Mouse (Mus musculus): ENCODE results near the gene Sept11. TPM values are rescaled to one million over a fixed set of nuclear protein-coding genes. Genes with fewer than 3 reads are reported as not detected.

The Sept11 gene
- polyA plus RNA-seq, 1 experiment: 3.4 TPM

- no peaks in the 10 kb centered on the region for H3K27me3 ChIP-seq (ENCODE audit: control insufficient read depth, insufficient read depth, low read length)
- TF ChIP-seq POLR2A (IDR thresholded peaks at IDR 0.05; ENCODE audit: control insufficient read depth, low read depth, low read length): peak; percentile 36; the same call in 1 of the 2 replicates
- TF ChIP-seq CTCF (IDR thresholded peaks at IDR 0.05; ENCODE audit: control insufficient read depth, insufficient read depth, insufficient replicate concordance, low read depth, low read length): no peak
- no peaks in the 10 kb centered on the region; the same call in 1 of the 2 replicates for H3K36me3 ChIP-seq (ENCODE audit: control insufficient read depth, insufficient read depth, low read length)
- peak overlapping the region; percentile 96 for H3K4me3 ChIP-seq (ENCODE audit: control insufficient read depth, low read depth, low read length)
- peak overlapping the region; percentile 74 for H3K27ac ChIP-seq (ENCODE audit: control insufficient read depth, insufficient read depth, low read depth, low read length)
- H3K4me1 ChIP-seq (ENCODE audit: control insufficient read depth, insufficient read depth, low read length): no peaks in the 10 kb centered on the region
Measured at GRCm38 (mm10) chr5:93205371-93206108, 112.3 kb downstream of the Sept11 start.

GRCm38 (mm10) chr5:93206109-93207005 is 113.1 kb downstream of the Sept11 start, which contains the start of the genes Ccni and 2010109A12Rik:
Gene Ccni, minus strand, starts transcription at chr5:93206495.
Gene 2010109A12Rik, plus strand, starts transcription at chr5:93206518.
- no peaks in the 10 kb centered on the region for H3K27me3 ChIP-seq (ENCODE audit: control insufficient read depth, insufficient read depth, low read length)
- TF ChIP-seq POLR2A (IDR thresholded peaks at IDR 0.05; ENCODE audit: control insufficient read depth, low read depth, low read length) (peak; percentile 73), CTCF (IDR thresholded peaks at IDR 0.05; ENCODE audit: control insufficient read depth, insufficient read depth, insufficient replicate concordance, low read depth, low read length) (no peak)
- H3K27ac ChIP-seq (ENCODE audit: control insufficient read depth, insufficient read depth, low read depth, low read length): peak within 1 kb of the TSS; percentile 97
- H3K4me3 ChIP-seq (ENCODE audit: control insufficient read depth, low read depth, low read length): peak within 1 kb of the TSS; percentile 96
- no peaks in the 10 kb centered on the region for H3K36me3 ChIP-seq (ENCODE audit: control insufficient read depth, insufficient read depth, low read length)
- H3K4me1 ChIP-seq (ENCODE audit: control insufficient read depth, insufficient read depth, low read length): no peaks in the 10 kb centered on the region

DNA sequence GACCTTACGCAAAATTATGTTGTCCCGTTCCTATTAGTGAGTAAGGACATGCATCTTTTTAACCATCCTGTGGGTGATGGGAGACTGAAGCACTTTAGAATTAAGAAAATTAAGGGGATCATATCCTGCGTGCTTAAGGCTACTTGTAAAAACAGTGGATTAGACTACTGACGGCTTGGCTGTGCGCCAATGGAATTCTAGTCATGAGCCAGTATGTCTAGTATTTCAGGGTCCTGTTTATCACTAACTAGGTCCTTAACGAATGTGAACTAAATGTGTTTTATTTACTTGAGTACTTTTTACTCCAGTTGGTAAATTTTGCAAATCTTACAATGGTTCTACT is 113.7 kb downstream of the Sept11 start:
- Histone ChIP-seq H3K36me3 (ENCODE audit: control insufficient read depth, insufficient read depth, low read length) (no peaks in the 10 kb centered on the region), H3K27ac (ENCODE audit: control insufficient read depth, insufficient read depth, low read depth, low read length) (peak overlapping the region; percentile 97), H3K27me3 (ENCODE audit: control insufficient read depth, insufficient read depth, low read length) (no peaks in the 10 kb centered on the region), H3K4me3 (ENCODE audit: control insufficient read depth, low read depth, low read length) (peak overlapping the region; percentile 96), H3K4me1 (ENCODE audit: control insufficient read depth, insufficient read depth, low read length) (no peaks in the 10 kb centered on the region)
- TF ChIP-seq CTCF (IDR thresholded peaks at IDR 0.05; ENCODE audit: control insufficient read depth, insufficient read depth, insufficient replicate concordance, low read depth, low read length): no peak
- no peak for TF ChIP-seq POLR2A (IDR thresholded peaks at IDR 0.05; ENCODE audit: control insufficient read depth, low read depth, low read length)

GRCm38 (mm10) chr5:93207555-93207954 is 114.3 kb downstream of the Sept11 start:
- Histone ChIP-seq H3K4me1 (ENCODE audit: control insufficient read depth, insufficient read depth, low read length) (no peaks in the 10 kb centered on the region), H3K4me3 (ENCODE audit: control insufficient read depth, low read depth, low read length) (peak overlapping the region; percentile 8; the same call in 1 of the 2 replicates), H3K36me3 (ENCODE audit: control insufficient read depth, insufficient read depth, low read length) (no peaks in the 10 kb centered on the region), H3K27me3 (ENCODE audit: control insufficient read depth, insufficient read depth, low read length) (no peaks in the 10 kb centered on the region), H3K27ac (ENCODE audit: control insufficient read depth, insufficient read depth, low read depth, low read length) (no peak overlapping the region)
- TF ChIP-seq CTCF (IDR thresholded peaks at IDR 0.05; ENCODE audit: control insufficient read depth, insufficient read depth, insufficient replicate concordance, low read depth, low read length) (no peak), POLR2A (IDR thresholded peaks at IDR 0.05; ENCODE audit: control insufficient read depth, low read depth, low read length) (no peak)

GRCm38 (mm10) chr5:93218375-93218774 is 125.1 kb downstream of the Sept11 start:
- Histone ChIP-seq H3K27ac (ENCODE audit: control insufficient read depth, insufficient read depth, low read depth, low read length) (no peak overlapping the region), H3K4me1 (ENCODE audit: control insufficient read depth, insufficient read depth, low read length) (no peaks in the 10 kb centered on the region), H3K36me3 (ENCODE audit: control insufficient read depth, insufficient read depth, low read length) (no peaks in the 10 kb centered on the region), H3K27me3 (ENCODE audit: control insufficient read depth, insufficient read depth, low read length) (no peaks in the 10 kb centered on the region), H3K4me3 (ENCODE audit: control insufficient read depth, low read depth, low read length) (no peak overlapping the region)
- TF ChIP-seq CTCF (IDR thresholded peaks at IDR 0.05; ENCODE audit: control insufficient read depth, insufficient read depth, insufficient replicate concordance, low read depth, low read length) (no peak), POLR2A (IDR thresholded peaks at IDR 0.05; ENCODE audit: control insufficient read depth, low read depth, low read length) (no peak)

- no peak overlapping the region for H3K4me3 ChIP-seq (ENCODE audit: control insufficient read depth, low read depth, low read length)
- TF ChIP-seq CTCF (IDR thresholded peaks at IDR 0.05; ENCODE audit: control insufficient read depth, insufficient read depth, insufficient replicate concordance, low read depth, low read length) (no peak), POLR2A (IDR thresholded peaks at IDR 0.05; ENCODE audit: control insufficient read depth, low read depth, low read length) (no peak)
- H3K27me3 ChIP-seq (ENCODE audit: control insufficient read depth, insufficient read depth, low read length): no peaks in the 10 kb centered on the region
- H3K4me1 ChIP-seq (ENCODE audit: control insufficient read depth, insufficient read depth, low read length): no peaks in the 10 kb centered on the region
- H3K36me3 ChIP-seq (ENCODE audit: control insufficient read depth, insufficient read depth, low read length): no peaks in the 10 kb centered on the region
- no peak overlapping the region for H3K27ac ChIP-seq (ENCODE audit: control insufficient read depth, insufficient read depth, low read depth, low read length)
Measured at GRCm38 (mm10) chr5:93221661-93222060, 128.4 kb downstream of the Sept11 start.

DNA sequence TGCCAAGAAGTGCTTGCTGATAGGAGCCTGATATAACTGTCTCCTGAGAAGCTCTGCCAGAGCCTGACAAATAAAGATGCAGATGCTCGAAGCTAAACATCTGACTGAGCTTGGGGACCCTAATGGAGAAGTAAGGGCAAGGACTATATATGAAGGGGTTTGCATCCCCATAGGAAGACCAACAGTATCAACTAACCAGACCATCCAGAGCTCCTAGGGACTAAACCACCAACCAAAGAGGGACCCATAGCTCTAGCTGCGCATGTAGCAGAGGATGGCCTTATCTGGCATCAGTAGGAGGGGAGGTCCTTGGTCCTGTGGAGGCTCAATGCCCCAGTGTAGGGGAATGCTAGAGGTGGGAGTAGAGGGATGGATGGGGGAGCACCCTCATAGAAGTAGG is 131.3 kb downstream of the Sept11 start:
- Histone ChIP-seq H3K4me3 (ENCODE audit: control insufficient read depth, low read depth, low read length) (no peak overlapping the region), H3K4me1 (ENCODE audit: control insufficient read depth, insufficient read depth, low read length) (no peaks in the 10 kb centered on the region), H3K27ac (ENCODE audit: control insufficient read depth, insufficient read depth, low read depth, low read length) (no peak overlapping the region), H3K27me3 (ENCODE audit: control insufficient read depth, insufficient read depth, low read length) (no peaks in the 10 kb centered on the region), H3K36me3 (ENCODE audit: control insufficient read depth, insufficient read depth, low read length) (no peaks in the 10 kb centered on the region)
- TF ChIP-seq POLR2A (IDR thresholded peaks at IDR 0.05; ENCODE audit: control insufficient read depth, low read depth, low read length) (no peak), CTCF (IDR thresholded peaks at IDR 0.05; ENCODE audit: control insufficient read depth, insufficient read depth, insufficient replicate concordance, low read depth, low read length) (no peak)

Other genes starting within 250 kb of the Sept11 start
- gene Sowahb, start 48.4 kb upstream of the Sept11 start, polyA plus RNA-seq (2012; rRNA removed): 0.07 TPM in 1 of 2 replicates, not detected in the other
- 138 and 146 TPM in 2 replicates for gene Ccni, start 113.1 kb downstream of the Sept11 start, polyA plus RNA-seq (2012; rRNA removed)
- gene 2010109A12Rik, start 113.1 kb downstream of the Sept11 start, polyA plus RNA-seq (2012; rRNA removed): 4.4 and 8.5 TPM in 2 replicates
- gene Ccng2, start 173.8 kb downstream of the Sept11 start, polyA plus RNA-seq (2012; rRNA removed): 4.8 and 5.5 TPM in 2 replicates